Mouse (Mus musculus) kidney, adult 2 months (tissue): Measurements from ENCODE around the gene Pex3.

ENCODE experiments used
- CTCF ChIP-seq: fragments of 200-500 bp; conservative IDR thresholded peaks from 2 replicates; pipeline ENCODE4 v1.5.1; 2011; ENCODE audit warnings: low read depth, mild to moderate bottlenecking, control low read depth, low read length, moderate library complexity, mixed read lengths; ENCODE audit not compliant: insufficient read depth, insufficient read length
- POLR2A ChIP-seq: fragments of 200-500 bp; IDR thresholded peaks from one replicate; pipeline ENCODE4 v1.6.1; 2011; ENCODE audit warnings: low read depth, low read length, control low read depth

- no peak for TF ChIP-seq CTCF
- no peak for TF ChIP-seq POLR2A
These were observed 50.6 kb downstream of the Pex3 start for GRCm38 (mm10) chr10:13502371-13502770.
